Mouse (Mus musculus): Measurements from ENCODE around the gene Otc.

Gene Otc

GRCm38 (mm10) chrX:10251852-10252504 lies at the start of gene Otc:
Otc (plus strand) TSS chrX:10252305.
- in situ Hi-C loops (cut with MboI, MseI), result no loop called here

- in situ Hi-C loops (cut with MboI, MseI), result loop anchor here in 1 of 2 experiments (25.0 kb wide), 1 partner anchor 869 kb away; no protein-coding TSS in a partner anchor
These were observed 46.2 kb upstream of the Otc start for GRCm38 (mm10) chrX:10205937-10206336.

- in situ Hi-C loops (cut with MboI, MseI), result loop anchor here in 1 of 2 experiments (5.0 to 25.0 kb wide), 2 partner anchors 879 to 1964 kb away; partner anchors contain the start of gene Ftsj1
These were observed 36.1 kb upstream of the Otc start for GRCm38 (mm10) chrX:10215972-10216371.

- in situ Hi-C loops (cut with MboI, MseI), result loop anchor here in 1 of 2 experiments (5.0 to 25.0 kb wide), 2 partner anchors 879 to 1964 kb away; partner anchors contain the start of gene Ftsj1
These were observed 35.6 kb upstream of the Otc start, which contains the start of gene Rpgr for GRCm38 (mm10) chrX:10216410-10216949. Rpgr (minus strand) TSS chrX:10216920.

- in situ Hi-C loops (cut with MboI, MseI), result loop anchor here in 1 of 2 experiments (5.0 to 25.0 kb wide), 2 partner anchors 882 to 1967 kb away; partner anchors contain the start of gene Ftsj1
These were observed 32.8 kb upstream of the Otc start for GRCm38 (mm10) chrX:10219281-10219680.

GRCm38 (mm10) chrX:10233051-10233450 lies 19.1 kb upstream of the Otc start:
- in situ Hi-C loops (cut with MboI, MseI), result no loop called here

- in situ Hi-C loops (cut with MboI, MseI), result no loop called here
These were observed 17.5 kb upstream of the Otc start for GRCm38 (mm10) chrX:10234617-10235016.

GRCm38 (mm10) chrX:10239515-10239914 lies 12.6 kb upstream of the Otc start:
- in situ Hi-C loops (cut with MboI, MseI), result no loop called here

- in situ Hi-C loops (cut with MboI, MseI), result no loop called here
These were observed 8.2 kb upstream of the Otc start for GRCm38 (mm10) chrX:10243916-10244315.

GRCm38 (mm10) chrX:10251357-10251756 lies 748 bp upstream of the Otc start:
- in situ Hi-C loops (cut with MboI, MseI), result no loop called here

- in situ Hi-C loops (cut with MboI, MseI), result no loop called here
These were observed 5.7 kb downstream of the Otc start for GRCm38 (mm10) chrX:10257774-10258173.

GRCm38 (mm10) chrX:10258260-10258659 lies 6.2 kb downstream of the Otc start:
- in situ Hi-C loops (cut with MboI, MseI), result no loop called here

GRCm38 (mm10) chrX:10268308-10268707 lies 16.2 kb downstream of the Otc start:
- in situ Hi-C loops (cut with MboI, MseI), result no loop called here

- in situ Hi-C loops (cut with MboI, MseI), result no loop called here
These were observed 16.8 kb downstream of the Otc start for GRCm38 (mm10) chrX:10268761-10269437.

- in situ Hi-C loops (cut with MboI, MseI), result no loop called here
These were observed 45.2 kb downstream of the Otc start for GRCm38 (mm10) chrX:10297341-10297740.

- in situ Hi-C loops (cut with MboI, MseI), result no loop called here
These were observed 66.1 kb downstream of the Otc start for GRCm38 (mm10) chrX:10318176-10318575.

GRCm38 (mm10) chrX:10330246-10330645 lies 78.1 kb downstream of the Otc start:
- in situ Hi-C loops (cut with MboI, MseI), result no loop called here

GRCm38 (mm10) chrX:10331749-10332148 lies 79.6 kb downstream of the Otc start:
- in situ Hi-C loops (cut with MboI, MseI), result no loop called here

GRCm38 (mm10) chrX:10336816-10337215 lies 84.7 kb downstream of the Otc start:
- in situ Hi-C loops (cut with MboI, MseI), result no loop called here

GRCm38 (mm10) chrX:10355867-10356266 lies 103.8 kb downstream of the Otc start:
- in situ Hi-C loops (cut with MboI, MseI), result no loop called here
